In genomic region chr5:7344145-7345010, GRCm38 (mm10) we compare ENCODE assay signal across 8 mouse cellular contexts. TPM values are rescaled to one million over a fixed set of nuclear protein-coding genes. Genes with fewer than 3 reads are reported as not detected.
DNase-seq lines count a peak whose midpoint lies in the region; ATAC-seq and TF ChIP-seq lines count a peak whose summit lies in the region.

Gene Zfp804b, minus strand, starts transcription at chr5:7344756.

- ATAC-seq in limb, embryonic 14.5 days (ENCODE audit: low FRiP score, low read depth) = peak; percentile 86
- peak; percentile 96 for ATAC-seq in midbrain, embryonic 16.5 days

- H3K36me3 ChIP-seq in limb, embryonic 14.5 days (ENCODE audit: control insufficient read depth, insufficient read depth, low read length) = no peaks in the 10 kb centered on the region
- no peaks in the 10 kb centered on the region for H3K36me3 ChIP-seq in midbrain, embryonic 16.5 days (ENCODE audit: control insufficient read depth, insufficient read depth, low read length)
- H3K36me3 ChIP-seq in testis, adult 2 months (ENCODE audit: control insufficient read depth, insufficient read depth, low read length) = no peaks in the 10 kb centered on the region

- no peak for TF ChIP-seq POLR2A in limb, embryonic 14.5 days (IDR thresholded peaks at IDR 0.05; ENCODE audit: borderline replicate concordance, extremely low read depth, insufficient read depth, insufficient read length)
- no peak for TF ChIP-seq POLR2A in testis, adult 2 months (IDR thresholded peaks at IDR 0.05; ENCODE audit: control insufficient read depth, low read depth, low read length)

- H3K4me3 ChIP-seq in limb, embryonic 14.5 days (replicated peaks; ENCODE audit: low read length) = peak within 1 kb of the TSS; percentile 54
- peak within 1 kb of the TSS; percentile 73 for H3K4me3 ChIP-seq in midbrain, embryonic 16.5 days (ENCODE audit: low read depth, low read length)
- peak within 1 kb of the TSS; percentile 20 for H3K4me3 ChIP-seq in testis, adult 2 months (ENCODE audit: control insufficient read depth, low read depth, low read length)

- H3K9ac ChIP-seq in limb, embryonic 14.5 days (ENCODE audit: low read depth, low read length, severe bottlenecking) = peak within 1 kb of the TSS; percentile 52
- peak within 1 kb of the TSS; percentile 77 for H3K9ac ChIP-seq in midbrain, embryonic 16.5 days (ENCODE audit: low read depth, low read length)

- H3K27ac ChIP-seq in limb, embryonic 14.5 days (replicated peaks; ENCODE audit: low read depth, low read length) = no peak within 1 kb of the TSS
- H3K27ac ChIP-seq in midbrain, embryonic 16.5 days (ENCODE audit: low read length) = peak within 1 kb of the TSS; percentile 72
- H3K27ac ChIP-seq in testis, adult 2 months (ENCODE audit: control insufficient read depth, insufficient read depth, low read depth, low read length) = no peak within 1 kb of the TSS

- H3K27me3 ChIP-seq in limb, embryonic 14.5 days (ENCODE audit: control insufficient read depth, insufficient read depth, low read length) = no peaks in the 10 kb centered on the region; the same call in 1 of the 2 replicates
- no peaks in the 10 kb centered on the region for H3K27me3 ChIP-seq in midbrain, embryonic 16.5 days (ENCODE audit: control insufficient read depth, insufficient read depth, low read depth, low read length)
- no peaks in the 10 kb centered on the region for H3K27me3 ChIP-seq in testis, adult 2 months (ENCODE audit: control insufficient read depth, insufficient read depth, low read length)

- peak; percentile 87 for DNase-seq in Muller cell, postnatal 12 days (ENCODE audit: inconsistent ontology term)
- peak; percentile 35 to 47 for DNase-seq in cerebellum, postnatal 4 days (ENCODE audit: low spot score in 2 of 2)
- peak; percentile 25 to 50 for DNase-seq in gastrocnemius, postnatal 4 days (ENCODE audit: low spot score in 2 of 2)
- DNase-seq in kidney, adult 9 months = peak; percentile 5
- DNase-seq in limb, embryonic 14.5 days (ENCODE audit: low spot score) = peak; percentile 28
- DNase-seq in thymus, adult 18-20 months = no peak

- H3K4me1 ChIP-seq in limb, embryonic 14.5 days (ENCODE audit: control insufficient read depth, insufficient read depth, low read length) = no peaks in the 10 kb centered on the region
- H3K4me1 ChIP-seq in midbrain, embryonic 16.5 days (ENCODE audit: control insufficient read depth, insufficient read depth, low read length) = no peaks in the 10 kb centered on the region
- H3K4me1 ChIP-seq in testis, adult 2 months (ENCODE audit: control insufficient read depth, insufficient read depth, low read length) = peaks cover 3% of the 10 kb centered on the region; the same call in 1 of the 2 replicates

- no peak for TF ChIP-seq CTCF in testis, adult 2 months (IDR thresholded peaks at IDR 0.05; ENCODE audit: control insufficient read depth, insufficient read depth, insufficient replicate concordance, low read depth, low read length)

- under 1% methylated on average over 45 of the region's 50 CpGs for WGBS in limb, embryonic 14.5 days
- under 1% methylated on average over 42 of the region's 50 CpGs for WGBS in midbrain, embryonic 16.5 days

- peak within 1 kb of the TSS; percentile 95 for H3K4me2 ChIP-seq in limb, embryonic 14.5 days (replicated peaks; ENCODE audit: low read depth, low read length, severe bottlenecking)
- peak within 1 kb of the TSS; percentile 84 for H3K4me2 ChIP-seq in midbrain, embryonic 16.5 days (ENCODE audit: low read length)

- H3K9me3 ChIP-seq in limb, embryonic 14.5 days (ENCODE audit: control insufficient read depth, low read length) = no peaks in the 10 kb centered on the region
- no peaks in the 10 kb centered on the region for H3K9me3 ChIP-seq in midbrain, embryonic 16.5 days (replicated peaks; ENCODE audit: control insufficient read depth, low read length, poor library complexity, severe bottlenecking)

RNA-seq across cellular contexts. Expression of gene Zfp804b, which starts in this region (rescaled TPM):
- under 1 TPM; 0.13 to 0.25 TPM for total RNA-seq in gastrocnemius, postnatal 4 days (2021)
- polyA plus RNA-seq in limb, embryonic 14.5 days (2012; rRNA removed) = 0.16 and 0.17 TPM in 2 replicates
- polyA plus RNA-seq in limb, embryonic 14.5 days (2014; fragmentation: Nextera tagmentation; extraction: Ambion mirVana) = 0.36 and 0.40 TPM in 2 replicates
- 3.3 and 3.6 TPM in 2 replicates for polyA plus RNA-seq in midbrain, embryonic 16.5 days (2015; fragmentation: Nextera tagmentation; extraction: Ambion mirVana)
- 0.05 TPM in 1 of 2 replicates, not detected in the other for polyA plus RNA-seq in testis, adult 2 months (2012; rRNA removed)

Comparison
In these comparisons a context has a peak if more than half of its experiments do, and no peak if none do; other contexts are left out.
1. Peak in DNase-seq in gastrocnemius, postnatal 4 days; RNA of the gene not detected or under 1 TPM.
2. Peak in DNase-seq, ATAC-seq, H3K4me3 ChIP-seq, H3K9ac ChIP-seq and H3K4me2 ChIP-seq in limb, embryonic 14.5 days; RNA of the gene not detected or under 1 TPM.
3. DNase-seq: peak in Muller cell, postnatal 12 days (single experiment), cerebellum, postnatal 4 days (2 of 2) and kidney, adult 9 months (single experiment); none in thymus, adult 18-20 months (0 of 2).
4. H3K4me3 ChIP-seq: peak in every context shown above with its lines; median percentile 73 in midbrain, embryonic 16.5 days; 54 in limb, embryonic 14.5 days; 20 in testis, adult 2 months.